Mouse (Mus musculus): ENCODE measurements around the gene 4833427G06Rik. TPM values are rescaled to one million over a fixed set of nuclear protein-coding genes. Genes with fewer than 3 reads are reported as not detected.

Gene 4833427G06Rik
- total RNA-seq, 1 experiment = 0.22 TPM

GRCm38 (mm10) chr9:51032291-51032690, 69.6 kb downstream of the 4833427G06Rik start:
- H3K27ac ChIP-seq (ENCODE audit: insufficient read depth, low read depth, low read length, poor library complexity, severe bottlenecking) = no peak overlapping the region
- TF ChIP-seq ZC3H11A (IDR thresholded peaks at IDR 0.05; ENCODE audit: borderline replicate concordance, low read depth, low read length) (no peak), CHD2 (IDR thresholded peaks at IDR 0.05; ENCODE audit: low read depth, low read length) (no peak), ZNF384 (IDR thresholded peaks at IDR 0.05; ENCODE audit: low read depth, low read length) (no peak)

GRCm38 (mm10) chr9:51031603-51032002, 70.3 kb downstream of the 4833427G06Rik start:
- H3K4me1 ChIP-seq (ENCODE audit: control insufficient read depth in 2 of 2, insufficient read depth in 2 of 2, low read length in 2 of 2, poor library complexity in 1 of 2) = no peaks in the 10 kb centered on the region
- no peak overlapping the region for H3K9ac ChIP-seq (ENCODE audit: insufficient read depth, low read depth, low read length, poor library complexity, severe bottlenecking)
- H3K27ac ChIP-seq (ENCODE audit: insufficient read depth, low read depth, low read length, poor library complexity, severe bottlenecking) = no peak overlapping the region
- in situ Hi-C loops (cut with MboI; ENCODE audit: low sequenced_read_pairs in 2 of 2, unreplicated experiment in 2 of 2) = no loop called here
- H3K36me3 ChIP-seq (ENCODE audit: control insufficient read depth, insufficient read depth, low read length, poor library complexity, severe bottlenecking) = no peaks in the 10 kb centered on the region
- H3K9me3 ChIP-seq (ENCODE audit: control insufficient read depth, insufficient read depth, low read depth, low read length) = no peaks in the 10 kb centered on the region
- no peak for DNase-seq (ENCODE audit: low read depth, low spot score)
- H3K4me3 ChIP-seq (ENCODE audit: insufficient read depth in 1 of 2, low read depth in 1 of 2, low read length in 2 of 2, poor library complexity in 1 of 2, severe bottlenecking in 1 of 2) = no peak overlapping the region
- no peak for TF ChIP-seq ZNF384 (IDR thresholded peaks at IDR 0.05; ENCODE audit: low read depth, low read length)
- TF ChIP-seq HCFC1 (IDR thresholded peaks at IDR 0.05; ENCODE audit: borderline replicate concordance, insufficient read depth, low read length) = no peak
- TF ChIP-seq MAFK (IDR thresholded peaks at IDR 0.05; ENCODE audit: insufficient read depth, low read depth, low read length) = no peak
- TF ChIP-seq ZC3H11A (IDR thresholded peaks at IDR 0.05; ENCODE audit: borderline replicate concordance, low read depth, low read length) = no peak
- TF ChIP-seq CHD2 (IDR thresholded peaks at IDR 0.05; ENCODE audit: low read depth, low read length) = no peak

More at GRCm38 (mm10) chr9:51032291-51032690, 69.6 kb downstream of the 4833427G06Rik start:
- H3K9me3 ChIP-seq (ENCODE audit: control insufficient read depth, insufficient read depth, low read depth, low read length) = no peaks in the 10 kb centered on the region
- no peaks in the 10 kb centered on the region for H3K36me3 ChIP-seq (ENCODE audit: control insufficient read depth, insufficient read depth, low read length, poor library complexity, severe bottlenecking)
- DNase-seq (ENCODE audit: low read depth, low spot score) = no peak
- no peak overlapping the region for H3K9ac ChIP-seq (ENCODE audit: insufficient read depth, low read depth, low read length, poor library complexity, severe bottlenecking)
- in situ Hi-C loops (cut with MboI; ENCODE audit: low sequenced_read_pairs in 2 of 2, unreplicated experiment in 2 of 2) = no loop called here
- no peak overlapping the region for H3K4me3 ChIP-seq (ENCODE audit: insufficient read depth in 1 of 2, low read depth in 1 of 2, low read length in 2 of 2, poor library complexity in 1 of 2, severe bottlenecking in 1 of 2)
- H3K4me1 ChIP-seq (ENCODE audit: control insufficient read depth in 2 of 2, insufficient read depth in 2 of 2, low read length in 2 of 2, poor library complexity in 1 of 2) = no peaks in the 10 kb centered on the region

Other genes with a start within 250 kb of the 4833427G06Rik start
- gene Sik2, start 93.0 kb downstream of the 4833427G06Rik start, total RNA-seq (2012; rRNA removed) = 8.6 and 10.0 TPM in 2 replicates
- gene Btg4, start 41.2 kb downstream of the 4833427G06Rik start, total RNA-seq (2012; rRNA removed) = not detected in 2 replicates
- gene Layn, start 25.0 kb downstream of the 4833427G06Rik start, total RNA-seq (2012; rRNA removed) = 1.4 and 2.8 TPM in 2 replicates
- gene Gm32742, start 63.4 kb upstream of the 4833427G06Rik start, total RNA-seq (2012; rRNA removed) = under 0.01 TPM in 2 replicates
- 0.49 TPM in 1 of 2 replicates, not detected in the other for gene Pou2af1, start 111.6 kb upstream of the 4833427G06Rik start, total RNA-seq (2012; rRNA removed)
- gene Colca2, start 176.5 kb upstream of the 4833427G06Rik start, total RNA-seq (2012; rRNA removed) = 0.27 TPM in 1 of 2 replicates, not detected in the other
- not detected in 2 replicates for gene 1810046K07Rik, start 226.8 kb upstream of the 4833427G06Rik start, total RNA-seq (2012; rRNA removed)

Data from ES-E14 (cell line).